Mouse (Mus musculus) E14TG2a.4 (cell line): ENCODE data around the gene Klhl41.

Experiments
- CTCF ChIP-seq: conservative IDR thresholded peaks from 2 replicates; pipeline ENCODE4 v1.5.1; 2014; ENCODE audit warnings: low read length
- NANOG ChIP-seq: IDR thresholded peaks from 2 replicates; pipeline ENCODE4 v1.6.1; 2014; ENCODE audit warnings: borderline replicate concordance, low read length, mixed read lengths

- TF ChIP-seq CTCF (no peak), NANOG (no peak)
Measured at GRCm38 (mm10) chr2:69675266-69675665, 5.3 kb downstream of the Klhl41 start.
